Comparison of ENCODE assay signal across 13 mouse cellular contexts in genomic region chr5:58621527-58621926, GRCm38 (mm10).
"Had no signal": no experiment of that assay in that cellular context is flagged by ENCODE, and none has a peak within 500 bp of the region (broad histone marks: within the 10 kb centered on the region; RNA-seq: fewer than 3 reads in every experiment).

No protein-coding gene starts in this region.

- DNase-seq: lung, adult 18-20 months; lung, embryonic 14.5 days; lung, postnatal 10 days; lung, postnatal 4 days; midbrain, embryonic 14.5 days; right cerebral cortex, postnatal 14 days; spleen, adult 18-20 months; thymus, adult 18-20 months; thymus, postnatal 14 days; thymus, postnatal 36 days had no signal

- H3K4me3 ChIP-seq: midbrain, embryonic 10.5 days; midbrain, embryonic 12.5 days; neural tube, embryonic 12.5 days had no signal

- H3K27me3 ChIP-seq: midbrain, embryonic 12.5 days; neural tube, embryonic 12.5 days had no signal

- H3K4me2 ChIP-seq: lung, embryonic 14.5 days; midbrain, embryonic 12.5 days; neural tube, embryonic 12.5 days had no signal

- H3K36me3 ChIP-seq: midbrain, embryonic 10.5 days; midbrain, embryonic 12.5 days; neural tube, embryonic 12.5 days had no signal
